Mouse (Mus musculus): Measurements from ENCODE around the gene Patz1.

Patz1 gene

DNA sequence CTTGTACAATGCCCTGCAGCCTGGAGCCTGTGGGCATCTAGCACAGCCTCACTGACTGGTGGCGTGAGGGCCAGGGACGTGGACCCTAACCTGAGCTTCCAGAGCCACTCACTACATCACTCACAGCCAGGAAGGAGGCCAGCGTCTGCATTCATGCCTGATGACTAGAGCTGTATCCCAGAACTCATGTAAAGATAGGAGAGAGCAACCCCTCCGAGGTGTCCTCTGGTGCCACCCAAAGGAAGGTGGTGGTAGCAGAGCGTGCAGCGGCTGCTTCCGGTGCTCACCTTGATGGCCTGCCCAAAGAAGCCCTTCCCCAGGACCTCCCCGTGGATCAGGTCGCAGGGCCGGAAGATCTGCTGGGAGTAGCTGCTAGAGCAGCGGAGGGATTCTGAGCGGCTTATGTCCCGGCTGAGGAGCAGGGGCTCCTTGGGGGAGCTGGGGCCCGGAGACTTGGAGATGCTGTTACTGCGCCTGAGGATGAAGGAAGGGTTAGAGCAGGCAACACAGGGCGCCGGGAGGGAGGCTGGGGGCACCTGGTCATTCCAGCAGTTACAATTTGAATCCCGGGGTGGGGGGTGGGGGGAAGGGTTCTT, 64.4 kb downstream of the Patz1 start:
- DNase-seq (ENCODE audit: low spot score in 2 of 2): no peak
